Mouse (Mus musculus) layer of hippocampus, postnatal 10 days (tissue): ENCODE data around the gene Rras2. TPM values are rescaled to one million over a fixed set of nuclear protein-coding genes. Genes with fewer than 3 reads are reported as not detected.

Experiments used
- DNase-seq, 2 experiments: peaks; one replicate each; pipeline ENCODE4 v3.0.0; 2021; ENCODE audit warnings: low spot score in 2 of 2
- total RNA-seq, 2 experiments: library from RNA; stranded (reverse); gene quantifications; 2 replicates each; pipeline ENCODE4 v1.2.3; 2021

Gene Rras2
- total RNA-seq, 2 experiments from 2014 or later: 65.5 to 70.8 TPM

- no peak for DNase-seq
These were observed 2.6 kb downstream of the Rras2 start for GRCm38 (mm10) chr7:114114976-114115375.

GRCm38 (mm10) chr7:114114284-114114683 lies 3.3 kb downstream of the Rras2 start:
- DNase-seq: no peak

DNA sequence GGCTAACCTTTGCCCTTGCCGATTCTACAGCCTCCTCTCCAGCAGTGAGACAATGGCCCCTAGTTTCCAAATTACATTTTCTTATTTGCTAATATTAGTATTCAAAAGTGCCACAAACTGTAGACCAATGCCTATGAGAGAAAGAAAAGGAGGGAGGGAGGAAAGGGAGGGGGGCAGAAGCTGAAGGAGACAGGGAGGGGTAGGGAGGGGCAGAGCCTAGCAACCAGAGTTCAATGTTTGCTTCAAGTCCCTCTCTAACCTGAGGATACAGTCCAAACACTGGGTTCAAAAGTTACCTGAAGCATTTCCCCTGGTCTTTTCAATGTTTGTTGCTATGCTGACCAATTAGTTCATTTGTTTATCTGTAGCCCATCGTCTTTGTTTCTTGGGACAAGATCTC lies 7.1 kb downstream of the Rras2 start:
- DNase-seq: no peak

GRCm38 (mm10) chr7:114105886-114106285 lies 11.7 kb downstream of the Rras2 start:
- no peak for DNase-seq

DNA sequence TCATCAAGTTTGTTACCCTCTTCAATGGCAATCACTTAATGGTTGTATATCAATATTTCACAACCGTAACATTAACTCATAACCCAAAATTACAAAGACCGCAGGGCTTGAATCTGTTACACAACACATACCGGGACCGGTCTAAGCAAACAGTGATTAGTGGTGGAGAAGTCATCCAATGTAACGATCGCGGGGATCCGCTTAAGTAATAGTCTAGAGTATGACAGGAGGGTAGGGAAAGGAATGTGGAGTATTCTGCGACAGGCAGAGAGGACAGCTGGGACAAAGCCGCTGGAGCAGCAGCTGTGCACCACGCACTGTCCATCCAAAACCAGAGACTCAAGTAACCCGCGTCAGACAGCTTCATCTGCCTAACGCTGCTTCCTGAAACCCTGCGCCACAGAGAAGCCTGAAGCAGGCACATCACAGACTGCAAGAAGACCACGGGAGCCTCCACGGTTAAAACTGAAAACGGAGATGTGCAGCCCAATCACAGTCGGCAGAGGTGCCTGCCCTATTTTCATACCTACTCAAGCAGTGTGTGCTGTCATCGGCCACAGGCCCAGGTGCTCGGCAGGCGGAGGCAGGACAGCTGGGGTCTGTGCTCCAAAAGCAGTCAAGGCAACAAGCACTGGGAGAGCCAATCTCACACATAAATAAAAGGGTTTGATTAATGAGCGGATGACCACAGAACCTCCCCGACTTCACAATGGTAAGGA lies 13.8 kb downstream of the Rras2 start:
- no peak for DNase-seq

GRCm38 (mm10) chr7:114103152-114103551 lies 14.4 kb downstream of the Rras2 start:
- no peak for DNase-seq

DNA sequence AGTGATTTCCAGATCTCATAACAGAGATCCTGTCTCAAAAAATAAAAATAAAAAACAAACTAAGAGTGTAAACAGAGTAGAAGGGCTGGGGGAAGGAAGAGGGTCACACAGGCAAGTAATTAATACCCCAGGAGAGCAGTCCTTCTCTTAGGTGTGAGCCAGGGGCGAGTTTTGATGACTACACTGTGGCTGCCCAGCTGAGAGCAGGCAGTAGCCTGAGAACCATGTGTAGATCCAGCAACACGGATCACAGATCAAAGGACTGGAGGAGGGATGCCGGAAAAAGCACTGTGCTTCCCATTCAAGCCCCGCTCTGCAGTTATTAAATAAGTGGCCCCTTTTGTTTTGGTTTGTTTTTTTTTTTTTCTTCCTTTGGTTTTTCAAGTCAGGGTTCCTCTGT lies 15.0 kb downstream of the Rras2 start:
- no peak for DNase-seq

DNA sequence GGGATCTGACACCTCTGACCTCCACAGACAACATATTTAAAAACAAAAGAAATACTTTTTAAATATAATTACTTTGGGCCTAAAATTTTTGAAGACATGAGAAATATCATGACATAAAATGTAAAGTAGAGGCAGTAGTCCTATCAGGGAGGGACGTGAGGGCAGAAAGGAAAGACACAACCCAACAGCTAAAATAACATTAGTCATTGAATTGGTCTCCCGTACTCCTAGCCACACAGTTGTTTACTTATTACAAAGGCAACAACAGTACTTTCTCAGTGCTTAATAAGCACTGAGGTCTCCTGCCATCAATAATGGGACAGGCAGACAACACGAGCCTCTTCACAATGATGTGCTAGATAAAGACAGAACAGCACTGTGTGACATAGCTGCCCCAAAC lies 16.2 kb downstream of the Rras2 start:
- DNase-seq: no peak

DNA sequence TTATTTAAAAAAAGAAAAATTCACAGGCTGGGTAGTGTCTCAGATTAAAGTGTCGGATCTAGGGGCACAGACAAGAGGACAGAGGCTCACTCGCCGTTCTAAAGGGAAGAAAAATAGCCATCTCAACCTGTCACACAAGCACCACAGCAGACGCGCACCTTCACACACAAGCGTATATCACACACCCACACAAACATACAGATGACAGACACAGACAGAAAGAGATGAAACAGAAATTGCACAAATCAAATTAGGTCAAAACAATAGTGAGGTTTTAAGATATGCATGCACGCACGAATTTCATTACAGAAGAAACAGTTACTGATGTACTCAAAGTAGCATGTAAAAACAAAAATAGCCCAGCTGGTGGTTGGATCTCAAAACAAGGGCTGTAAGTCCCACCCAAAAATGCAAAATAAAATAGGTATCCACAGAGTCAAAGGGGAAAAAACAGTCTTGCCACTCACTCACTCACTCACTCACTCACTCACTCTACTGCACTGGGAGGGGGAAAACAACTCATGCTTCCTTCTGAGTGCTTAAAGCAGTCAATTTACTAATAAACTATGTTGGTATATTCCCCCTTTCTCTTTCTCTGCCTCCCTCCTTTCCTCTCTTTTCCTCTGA lies 23.9 kb downstream of the Rras2 start:
- no peak for DNase-seq

DNA sequence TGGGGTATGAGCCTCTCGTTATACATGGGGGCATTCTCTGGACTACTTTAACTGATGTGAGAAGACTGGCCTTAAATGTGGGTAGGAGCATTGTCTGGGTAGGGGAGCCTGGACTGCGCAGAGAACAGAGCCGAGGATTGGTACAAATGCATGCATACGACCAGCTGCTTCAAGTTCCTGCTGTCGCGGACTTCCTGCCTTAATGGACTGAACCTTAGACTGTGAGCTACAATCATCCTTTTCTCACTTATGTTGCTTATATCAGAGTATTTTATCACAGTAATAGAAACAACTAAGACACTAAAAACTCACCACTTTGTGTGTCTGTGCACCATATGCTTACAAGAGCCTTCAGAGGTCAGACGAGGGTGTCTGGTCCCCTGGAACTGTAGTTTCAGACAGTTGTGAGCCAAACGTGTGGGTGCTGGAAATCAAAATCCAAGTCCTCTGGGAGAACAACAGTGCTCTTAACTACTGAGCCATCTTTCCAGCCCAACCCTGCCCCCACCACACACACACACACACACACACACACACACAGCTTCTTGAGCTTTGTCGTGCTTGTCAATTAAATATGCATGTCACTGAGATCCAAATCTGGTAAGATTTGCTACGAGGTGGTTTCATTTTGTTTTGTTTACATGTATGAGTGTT lies 26.6 kb downstream of the Rras2 start:
- no peak for DNase-seq

- no peak for DNase-seq
These were observed 27.4 kb downstream of the Rras2 start for GRCm38 (mm10) chr7:114090231-114090630.

GRCm38 (mm10) chr7:114088918-114089317 lies 28.7 kb downstream of the Rras2 start:
- no peak for DNase-seq

GRCm38 (mm10) chr7:114087986-114088385 lies 29.6 kb downstream of the Rras2 start:
- no peak for DNase-seq

DNA sequence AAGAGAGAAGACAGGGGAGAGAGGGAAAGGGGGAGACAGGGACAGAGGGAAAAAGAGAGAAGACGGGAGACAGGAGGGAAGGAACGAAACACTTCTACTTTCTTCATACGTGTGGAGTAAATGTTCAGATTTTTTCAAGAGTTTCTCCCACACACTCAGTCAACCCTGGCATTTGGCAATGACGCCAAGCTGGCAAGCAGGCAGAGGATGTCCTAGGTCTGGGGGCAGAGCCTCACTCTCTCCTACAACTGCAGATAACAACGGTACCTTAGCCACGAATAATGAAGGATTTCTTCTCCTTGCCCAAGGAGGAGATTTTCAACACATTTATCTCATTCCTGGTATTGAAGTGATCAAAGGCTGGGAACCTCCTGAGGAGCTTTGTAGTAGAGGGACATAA lies 30.2 kb downstream of the Rras2 start:
- DNase-seq: no peak

DNA sequence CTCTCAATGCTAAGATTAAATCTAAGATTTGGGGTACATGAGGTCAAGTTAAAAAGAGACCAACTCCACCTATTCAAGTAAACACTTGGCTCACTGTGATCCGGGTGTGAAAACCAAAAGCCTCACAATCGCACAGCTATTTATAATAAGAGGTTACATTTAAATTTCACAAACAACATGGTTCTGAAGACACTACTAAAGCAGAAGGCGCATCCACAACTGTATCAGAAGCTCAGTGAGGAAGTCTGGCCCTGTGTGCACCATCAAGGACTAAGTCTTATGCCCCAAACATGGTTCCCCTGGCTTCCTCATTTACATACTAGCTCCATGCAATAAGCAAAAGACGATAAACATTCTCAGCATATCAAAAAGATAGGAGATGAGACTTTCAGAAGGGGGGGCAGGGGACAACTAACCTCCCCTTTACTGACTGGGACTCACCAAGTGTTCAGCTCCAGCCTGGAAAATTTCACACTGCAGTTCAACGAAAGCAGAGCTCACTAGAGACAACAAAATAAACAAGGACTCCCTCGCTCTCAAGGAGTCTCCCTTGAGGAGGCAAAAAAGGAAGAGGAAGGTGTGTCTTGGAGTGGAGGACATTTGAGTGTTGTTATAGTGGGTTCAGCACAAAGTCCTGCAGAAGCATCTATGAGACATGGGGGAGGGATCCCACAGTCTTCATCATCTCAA lies 31.4 kb downstream of the Rras2 start:
- DNase-seq: no peak

GRCm38 (mm10) chr7:114083760-114084159 lies 33.8 kb downstream of the Rras2 start:
- DNase-seq: no peak

DNA sequence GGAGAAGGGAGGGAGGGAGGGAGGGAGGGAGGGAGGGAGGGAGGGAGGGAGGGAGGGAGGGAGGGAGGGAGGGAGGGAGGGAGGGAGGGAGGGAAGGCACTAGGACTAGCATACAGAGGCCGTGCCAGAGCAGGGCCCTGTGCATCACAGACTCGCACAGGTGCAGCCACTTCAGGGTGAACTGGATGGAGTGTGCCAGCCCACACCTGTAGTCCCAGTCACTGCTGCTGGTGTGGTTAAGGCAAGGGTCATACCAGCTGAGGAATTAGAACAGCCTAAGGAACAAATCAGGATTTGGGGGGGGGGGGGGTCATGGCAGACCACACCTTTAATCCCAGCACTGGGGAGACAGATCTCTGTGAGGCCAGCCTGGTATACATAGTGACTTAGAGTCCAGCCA lies 34.5 kb downstream of the Rras2 start:
- DNase-seq: no peak

- no peak for DNase-seq
These were observed 35.8 kb downstream of the Rras2 start for GRCm38 (mm10) chr7:114081633-114082420.

- no peak for DNase-seq
These were observed 37.3 kb downstream of the Rras2 start for GRCm38 (mm10) chr7:114080250-114080649.

GRCm38 (mm10) chr7:114079343-114079742 lies 38.2 kb downstream of the Rras2 start:
- DNase-seq: no peak

GRCm38 (mm10) chr7:114074595-114074994 lies 43.0 kb downstream of the Rras2 start:
- DNase-seq: no peak
